Mouse (Mus musculus) megakaryocyte, embryonic 14.5 days (primary cell): ENCODE measurements at regions not wholly inside any gene's neighbourhood (a gene's known extent, or its start where the extent isn't known, plus 50 kb on each side); places are given as distances from the start of the nearest gene placed in this dataset.

Experiments used
- H3K27me3 ChIP-seq: replicated peaks from 2 replicates; pipeline ENCODE3; 2012; ENCODE audit warnings: inconsistent platforms
- H3K36me3 ChIP-seq: replicated peaks from 2 replicates; pipeline ENCODE3; 2012; ENCODE audit warnings: low read length, inconsistent platforms, mixed read lengths
- H3K4me1 ChIP-seq: 2 replicates; pipeline ENCODE4 v1.6.1; 2012; ENCODE audit warnings: inconsistent platforms
- H3K4me3 ChIP-seq: replicated peaks from 2 replicates; pipeline ENCODE3; 2012; ENCODE audit warnings: moderate library complexity, mild to moderate bottlenecking, inconsistent platforms
- H3K9me3 ChIP-seq: 2 replicates; pipeline ENCODE4 v1.6.1; 2012; ENCODE audit warnings: inconsistent platforms
- FLI1 ChIP-seq: IDR thresholded peaks from 2 replicates; pipeline ENCODE4 v1.6.1; 2012; ENCODE audit warnings: low read length, inconsistent platforms, mixed read lengths
- GATA1 ChIP-seq: IDR thresholded peaks from 3 replicates; pipeline ENCODE4 v1.6.1; 2012; ENCODE audit warnings: mixed read lengths, low read length, inconsistent platforms, borderline replicate concordance

- no peaks in the 10 kb centered on the region for H3K9me3 ChIP-seq
- TF ChIP-seq GATA1 (no peak), FLI1 (no peak)
- peaks cover 12% of the 10 kb centered on the region for H3K27me3 ChIP-seq
- H3K36me3 ChIP-seq = no peaks in the 10 kb centered on the region
- no peak overlapping the region for H3K4me3 ChIP-seq
- H3K4me1 ChIP-seq = no peaks in the 10 kb centered on the region
Measured at GRCm38 (mm10) chr6:50052416-50052815, 57.6 kb upstream of the Mpp6 start.

GRCm38 (mm10) chr6:50053086-50053485, 57.0 kb upstream of the Mpp6 start:
- Histone ChIP-seq H3K36me3 (no peaks in the 10 kb centered on the region), H3K4me1 (no peaks in the 10 kb centered on the region), H3K4me3 (no peak overlapping the region), H3K27me3 (peaks cover 10% of the 10 kb centered on the region), H3K9me3 (no peaks in the 10 kb centered on the region)
- TF ChIP-seq GATA1 (no peak), FLI1 (no peak)

GRCm38 (mm10) chr6:50054233-50054632, 55.8 kb upstream of the Mpp6 start:
- TF ChIP-seq FLI1 (no peak), GATA1 (no peak)
- no peaks in the 10 kb centered on the region for H3K36me3 ChIP-seq
- no peaks in the 10 kb centered on the region for H3K9me3 ChIP-seq
- no peaks in the 10 kb centered on the region for H3K4me1 ChIP-seq
- H3K4me3 ChIP-seq = no peak overlapping the region
- H3K27me3 ChIP-seq = peaks cover 12% of the 10 kb centered on the region

GRCm38 (mm10) chr6:50058596-50058995, 51.4 kb upstream of the Mpp6 start:
- TF ChIP-seq GATA1 (no peak), FLI1 (no peak)
- Histone ChIP-seq H3K4me3 (no peak overlapping the region), H3K9me3 (no peaks in the 10 kb centered on the region), H3K4me1 (no peaks in the 10 kb centered on the region), H3K36me3 (no peaks in the 10 kb centered on the region), H3K27me3 (peaks cover 5% of the 10 kb centered on the region)

GRCm38 (mm10) chr6:50059917-50060316, 50.1 kb upstream of the Mpp6 start:
- peaks cover 5% of the 10 kb centered on the region for H3K27me3 ChIP-seq
- H3K4me1 ChIP-seq = no peaks in the 10 kb centered on the region
- H3K36me3 ChIP-seq = no peaks in the 10 kb centered on the region
- TF ChIP-seq FLI1 (no peak), GATA1 (no peak)
- H3K9me3 ChIP-seq = no peaks in the 10 kb centered on the region
- no peak overlapping the region for H3K4me3 ChIP-seq
